Mouse (Mus musculus) heart, adult 2 months (tissue): ENCODE data around the gene Polr2l.
A peak's percentile ranks its signal among the peaks of the same experiment; 100 is the strongest.

Experiments
- EP300 ChIP-seq: fragments of 200-500 bp; IDR thresholded peaks from 2 replicates; pipeline ENCODE4 v1.6.1; 2011; ENCODE audit warnings: low read depth, low read length, control low read depth; ENCODE audit not compliant: insufficient read depth
- POLR2A ChIP-seq: fragments of 200-500 bp; IDR thresholded peaks from 2 replicates; pipeline ENCODE4 v1.6.1; 2011; ENCODE audit warnings: mild to moderate bottlenecking, low read depth, low read length, control low read depth; ENCODE audit not compliant: insufficient read depth

- TF ChIP-seq POLR2A = no peak
- 0 out of 2 replicates have a peak, but pooled peaks have one; percentile 14 for TF ChIP-seq EP300
Measured at GRCm38 (mm10) chr7:141432186-141432611, 42.7 kb downstream of the Polr2l start.
